Mouse (Mus musculus) lung, embryonic 14.5 days (tissue): ENCODE results near the gene Dapk1. TPM values are rescaled to one million over a fixed set of nuclear protein-coding genes. Genes with fewer than 3 reads are reported as not detected.

ENCODE experiments used
- ATAC-seq: fragments of 200-750 bp; cut with Nextera tagmentation; 2 replicates; pipeline ENCODE4 v1.8.0; 2017; ENCODE audit warnings: mild to moderate bottlenecking, moderate TSS enrichment, moderate library complexity; ENCODE audit not compliant: insufficient read depth
- DNase-seq: peaks from one replicate; pipeline ENCODE4 v3.0.0-alpha.2; 2015
- H3K27ac ChIP-seq: fragments of 300-500 bp; sonication (generic); 2 replicates; pipeline ENCODE4 v1.5.1; 2014; ENCODE audit warnings: low read depth, mild to moderate bottlenecking, moderate library complexity
- H3K27me3 ChIP-seq: fragments of 300-500 bp; sonication (generic); 2 replicates; pipeline ENCODE4 v1.6.1; 2014; ENCODE audit warnings: low read length, control low read depth; ENCODE audit not compliant: insufficient read depth
- H3K36me3 ChIP-seq: fragments of 300-500 bp; sonication (generic); 2 replicates; pipeline ENCODE4 v1.6.1; 2014; ENCODE audit warnings: control low read depth; ENCODE audit not compliant: insufficient read depth
- H3K4me1 ChIP-seq: fragments of 300-500 bp; sonication (generic); 2 replicates; pipeline ENCODE4 v1.6.1; 2014; ENCODE audit warnings: antibody characterized with exemption, control low read depth; ENCODE audit not compliant: insufficient read depth
- H3K4me2 ChIP-seq: fragments of 300-500 bp; sonication (generic); 2 replicates; pipeline ENCODE4 v1.6.1; 2014; ENCODE audit warnings: mild to moderate bottlenecking
- H3K4me3 ChIP-seq: fragments of 300-500 bp; sonication (generic); 2 replicates; pipeline ENCODE4 v1.5.1; 2014; ENCODE audit warnings: low read depth, low read length
- H3K9ac ChIP-seq: fragments of 300-500 bp; sonication (generic); 2 replicates; pipeline ENCODE4 v1.6.1; 2014
- H3K9me3 ChIP-seq: fragments of 300-500 bp; sonication (generic); 2 replicates; pipeline ENCODE4 v1.6.1; 2016; ENCODE audit warnings: low read depth, low read length, control low read depth
- CTCF ChIP-seq: IDR thresholded peaks from 2 replicates; pipeline ENCODE4 v1.5.1; 2016; ENCODE audit warnings: antibody characterized with exemption, low read depth
- WGBS: fragments of 180-500 bp; shearing (Covaris S2); extraction: QIAGEN DNeasy Blood & Tissue Kit; methylation state at CpG from one replicate; pipeline ENCODE4 v1.1.7; 2014; 5-methylcytosine and 5-hydroxymethylcytosine counted together
- polyA plus RNA-seq: library from polyadenylated mRNA; unstranded; fragments of >200 nt; fragmentation: Nextera tagmentation; extraction: Ambion mirVana; gene quantifications from 2 replicates; pipeline ENCODE4 v1.2.1, GENCODE M21; 2014

Dapk1 gene
- polyA plus RNA-seq, 1 experiment from 2014 or later = 14.1 TPM

- DNase-seq (no peak), ATAC-seq (no peak)
- H3K36me3 ChIP-seq = no peaks in the 10 kb centered on the region
- TF ChIP-seq CTCF = no peak
- H3K9me3 ChIP-seq = no peaks in the 10 kb centered on the region
- H3K4me3 ChIP-seq = no peak overlapping the region
- no peak overlapping the region for H3K4me2 ChIP-seq
- H3K27me3 ChIP-seq = no peaks in the 10 kb centered on the region
- no peak overlapping the region for H3K9ac ChIP-seq
- 84% methylated on average over 5 of the region's 5 CpGs for WGBS
- no peak overlapping the region for H3K27ac ChIP-seq
- H3K4me1 ChIP-seq = no peaks in the 10 kb centered on the region
Observed at GRCm38 (mm10) chr13:60648350-60648749, 46.6 kb downstream of the Dapk1 start.

GRCm38 (mm10) chr13:60650000-60650399 lies 48.3 kb downstream of the Dapk1 start:
- no peaks in the 10 kb centered on the region for H3K27me3 ChIP-seq
- H3K4me3 ChIP-seq = no peak overlapping the region
- ATAC-seq (no peak), DNase-seq (no peak)
- H3K9ac ChIP-seq = no peak overlapping the region
- 88% methylated on average over 11 of the region's 11 CpGs for WGBS
- H3K4me1 ChIP-seq = no peaks in the 10 kb centered on the region
- TF ChIP-seq CTCF = no peak
- H3K27ac ChIP-seq = no peak overlapping the region
- no peaks in the 10 kb centered on the region for H3K9me3 ChIP-seq
- no peak overlapping the region for H3K4me2 ChIP-seq
- H3K36me3 ChIP-seq = no peaks in the 10 kb centered on the region

GRCm38 (mm10) chr13:60654017-60654565 lies 52.3 kb downstream of the Dapk1 start:
- H3K27me3 ChIP-seq = no peaks in the 10 kb centered on the region
- no peak for TF ChIP-seq CTCF
- H3K4me1 ChIP-seq = no peaks in the 10 kb centered on the region
- WGBS = 76% methylated on average over 2 of the region's 2 CpGs
- H3K27ac ChIP-seq = no peak overlapping the region
- ATAC-seq (no peak; the same call in 1 of the 2 replicates), DNase-seq (no peak)
- H3K4me2 ChIP-seq = no peak overlapping the region
- no peak overlapping the region for H3K9ac ChIP-seq
- no peaks in the 10 kb centered on the region; the same call in 1 of the 2 replicates for H3K36me3 ChIP-seq
- H3K4me3 ChIP-seq = no peak overlapping the region
- no peaks in the 10 kb centered on the region for H3K9me3 ChIP-seq

GRCm38 (mm10) chr13:60655246-60655645 lies 53.5 kb downstream of the Dapk1 start:
- 75% methylated on average over 3 of the region's 3 CpGs for WGBS
- no peak overlapping the region for H3K4me2 ChIP-seq
- TF ChIP-seq CTCF = no peak
- H3K9ac ChIP-seq = no peak overlapping the region
- H3K4me3 ChIP-seq = no peak overlapping the region
- H3K27ac ChIP-seq = no peak overlapping the region
- no peak for ATAC-seq
- H3K36me3 ChIP-seq = no peaks in the 10 kb centered on the region; the same call in 1 of the 2 replicates
- H3K27me3 ChIP-seq = no peaks in the 10 kb centered on the region
- H3K9me3 ChIP-seq = no peaks in the 10 kb centered on the region
- no peak for DNase-seq
- H3K4me1 ChIP-seq = 0 out of 2 replicates have a peak, but pooled peaks cover 2% of the 10 kb centered on the region

- H3K27ac ChIP-seq = no peak overlapping the region
- no peaks in the 10 kb centered on the region; the same call in 1 of the 2 replicates for H3K36me3 ChIP-seq
- DNase-seq = no peak
- no peak for ATAC-seq
- H3K4me3 ChIP-seq = no peak overlapping the region
- 90% methylated on average over 1 of the region's 1 CpGs for WGBS
- H3K4me2 ChIP-seq = no peak overlapping the region
- no peak for TF ChIP-seq CTCF
- 0 out of 2 replicates have a peak, but pooled peaks cover 3% of the 10 kb centered on the region for H3K4me1 ChIP-seq
- H3K9me3 ChIP-seq = no peaks in the 10 kb centered on the region
- no peak overlapping the region for H3K9ac ChIP-seq
- no peaks in the 10 kb centered on the region for H3K27me3 ChIP-seq
Observed at GRCm38 (mm10) chr13:60659600-60659999, 57.9 kb downstream of the Dapk1 start.

- no peaks in the 10 kb centered on the region for H3K27me3 ChIP-seq
- TF ChIP-seq CTCF = no peak
- no peak overlapping the region for H3K9ac ChIP-seq
- H3K36me3 ChIP-seq = no peaks in the 10 kb centered on the region; the same call in 1 of the 2 replicates
- no peak overlapping the region for H3K27ac ChIP-seq
- no peak for ATAC-seq
- no peak overlapping the region for H3K4me3 ChIP-seq
- 0 out of 2 replicates have a peak, but pooled peaks cover 3% of the 10 kb centered on the region for H3K4me1 ChIP-seq
- no peak for DNase-seq
- no peak overlapping the region for H3K4me2 ChIP-seq
- H3K9me3 ChIP-seq = no peaks in the 10 kb centered on the region
- WGBS = 42% methylated on average over 2 of the region's 2 CpGs
Observed at GRCm38 (mm10) chr13:60660056-60660455, 58.3 kb downstream of the Dapk1 start.

- no peak for TF ChIP-seq CTCF
- no peak overlapping the region for H3K4me2 ChIP-seq
- H3K9ac ChIP-seq = no peak overlapping the region
- 0 out of 2 replicates have a peak, but pooled peaks cover 3% of the 10 kb centered on the region for H3K4me1 ChIP-seq
- no peak overlapping the region for H3K4me3 ChIP-seq
- H3K36me3 ChIP-seq = no peaks in the 10 kb centered on the region; the same call in 1 of the 2 replicates
- H3K27ac ChIP-seq = no peak overlapping the region
- no peak for DNase-seq
- 69% methylated on average over 9 of the region's 9 CpGs for WGBS
- H3K27me3 ChIP-seq = no peaks in the 10 kb centered on the region
- no peaks in the 10 kb centered on the region for H3K9me3 ChIP-seq
- ATAC-seq = no peak
Observed at GRCm38 (mm10) chr13:60660711-60661261, 59.0 kb downstream of the Dapk1 start.
